Mouse (Mus musculus) testis, postnatal 10 days (tissue): ENCODE measurements around the gene Dapp1.
"Not testable (repeated sequence)": the region's sequence is repeated elsewhere in the genome, so short reads cannot be mapped to it uniquely, and the experiment has no call there.

ENCODE experiments used
- DNase-seq: peaks from one replicate; pipeline ENCODE4 v3.0.0; 2021; ENCODE audit warnings: low spot score

Dapp1 gene

GRCm38 (mm10) chr3:137918932-137919311 lies 62.4 kb downstream of the Dapp1 start:
- no peak for DNase-seq

- DNase-seq = peak; percentile 92
Observed at GRCm38 (mm10) chr3:137918172-137918931, 63.0 kb downstream of the Dapp1 start, which contains the start of gene Lamtor3. Lamtor3 (plus strand) TSS chr3:137918506.

GRCm38 (mm10) chr3:137917694-137918171 lies 63.6 kb downstream of the Dapp1 start:
- DNase-seq = no peak

GRCm38 (mm10) chr3:137914567-137914966 lies 66.8 kb downstream of the Dapp1 start:
- DNase-seq = not testable (repeated sequence)

GRCm38 (mm10) chr3:137913093-137913492 lies 68.3 kb downstream of the Dapp1 start:
- DNase-seq = no peak

GRCm38 (mm10) chr3:137900149-137900548 lies 81.2 kb downstream of the Dapp1 start:
- DNase-seq = no peak

- DNase-seq = no peak
Observed at GRCm38 (mm10) chr3:137897685-137898084, 83.7 kb downstream of the Dapp1 start.

GRCm38 (mm10) chr3:137896867-137897266 lies 84.5 kb downstream of the Dapp1 start:
- DNase-seq = no peak

GRCm38 (mm10) chr3:137896386-137896785 lies 85.0 kb downstream of the Dapp1 start:
- DNase-seq = no peak

- no peak for DNase-seq
Observed at GRCm38 (mm10) chr3:137895196-137895595, 86.1 kb downstream of the Dapp1 start.

- no peak for DNase-seq
Observed at GRCm38 (mm10) chr3:137893789-137894188, 87.6 kb downstream of the Dapp1 start.

GRCm38 (mm10) chr3:137892118-137892517 lies 89.2 kb downstream of the Dapp1 start:
- no peak for DNase-seq

GRCm38 (mm10) chr3:137891089-137891488 lies 90.3 kb downstream of the Dapp1 start:
- DNase-seq = no peak

GRCm38 (mm10) chr3:137887961-137888360 lies 93.4 kb downstream of the Dapp1 start:
- DNase-seq = no peak

- DNase-seq = no peak
Observed at GRCm38 (mm10) chr3:137881093-137881492, 100.3 kb downstream of the Dapp1 start.
